Mouse (Mus musculus): ENCODE data around the gene Gm4881. TPM values are rescaled to one million over a fixed set of nuclear protein-coding genes. Genes with fewer than 3 reads are reported as not detected.

The Gm4881 gene
- total RNA-seq (2021), result not detected

DNA sequence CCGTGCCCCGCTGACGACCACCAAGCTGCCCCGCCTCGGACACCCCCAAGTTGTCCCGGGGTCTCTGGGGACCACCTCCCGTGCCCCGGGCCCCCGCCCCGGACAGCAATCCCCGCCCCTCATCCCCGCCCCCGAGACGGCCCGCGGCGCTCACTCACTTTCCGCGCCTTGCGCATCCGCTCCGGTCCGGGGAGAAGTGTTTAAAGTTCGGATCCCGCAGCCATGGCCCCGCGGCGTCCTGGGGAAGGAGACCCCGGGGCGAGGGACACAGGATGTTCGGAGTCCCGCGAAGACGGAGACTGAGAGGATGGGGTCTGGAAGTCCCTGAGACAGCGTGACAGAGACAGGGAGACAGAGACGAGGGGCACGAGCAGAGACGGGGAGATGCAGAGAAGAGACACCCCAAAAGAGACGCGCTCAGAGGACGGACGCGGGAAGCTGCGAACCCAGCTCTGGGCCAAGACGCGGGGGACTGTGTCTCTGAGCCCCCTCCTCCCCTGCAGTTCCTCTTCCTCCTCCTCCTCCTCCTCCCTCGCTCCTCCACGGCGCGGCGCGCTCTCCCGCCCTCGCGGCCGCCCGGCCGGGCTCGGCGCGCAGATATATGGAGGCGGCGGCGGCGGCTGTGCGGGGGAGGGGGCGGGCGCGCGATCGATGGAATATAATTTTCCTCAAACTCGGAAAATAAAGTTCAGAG lies at the start of gene Gm4881:
Gm4881 (minus strand) TSS at position 238 of the 694 bp plus-strand sequence.
- DNase-seq, result no peak
- intact Hi-C loops (cut with DNase I), result no loop called here

DNA sequence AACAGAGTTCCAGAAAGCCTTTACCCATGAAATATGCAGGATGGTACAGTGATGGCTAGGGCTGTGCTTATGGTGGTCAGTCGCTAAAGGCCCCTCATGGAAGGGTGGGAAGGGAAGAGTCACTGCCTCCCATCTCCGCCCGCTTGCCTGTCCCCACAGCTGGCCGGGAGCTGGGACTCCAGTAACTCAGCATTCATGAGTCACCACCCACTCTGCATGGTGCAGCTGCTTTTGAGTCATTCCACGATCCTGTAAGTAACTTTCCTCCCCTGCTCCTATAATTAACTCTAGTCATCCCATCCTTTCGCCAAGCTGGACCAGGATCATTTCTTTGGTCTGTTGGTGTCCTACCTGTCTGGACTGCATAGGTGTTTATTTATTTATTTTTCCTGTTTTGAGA lies 48.8 kb upstream of the Gm4881 start:
- intact Hi-C loops (cut with DNase I), result no loop called here

DNA sequence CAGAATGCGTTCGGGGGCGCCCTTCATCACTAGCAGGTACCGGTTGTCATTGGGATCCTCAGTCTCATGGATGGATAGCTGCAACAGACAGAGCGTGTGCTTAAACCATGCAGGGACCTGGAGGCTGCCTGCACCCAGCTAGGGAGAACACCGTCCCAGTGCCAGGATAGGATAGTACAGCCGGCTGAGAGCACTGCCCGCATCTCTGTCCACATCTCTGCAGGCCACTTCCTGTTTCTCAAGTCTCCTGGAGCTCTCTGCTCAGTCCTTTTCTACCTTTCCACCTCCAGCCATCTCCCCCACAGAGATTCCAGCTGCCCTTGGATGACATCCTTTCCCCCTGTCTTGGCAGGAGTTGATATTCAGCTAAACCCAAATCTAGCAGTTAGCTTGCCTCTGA lies 46.2 kb upstream of the Gm4881 start:
- DNase-seq, result no peak
- intact Hi-C loops (cut with DNase I), result no loop called here

More for the DNA sequence above, 48.8 kb upstream of the Gm4881 start:
- DNase-seq, result no peak

DNA sequence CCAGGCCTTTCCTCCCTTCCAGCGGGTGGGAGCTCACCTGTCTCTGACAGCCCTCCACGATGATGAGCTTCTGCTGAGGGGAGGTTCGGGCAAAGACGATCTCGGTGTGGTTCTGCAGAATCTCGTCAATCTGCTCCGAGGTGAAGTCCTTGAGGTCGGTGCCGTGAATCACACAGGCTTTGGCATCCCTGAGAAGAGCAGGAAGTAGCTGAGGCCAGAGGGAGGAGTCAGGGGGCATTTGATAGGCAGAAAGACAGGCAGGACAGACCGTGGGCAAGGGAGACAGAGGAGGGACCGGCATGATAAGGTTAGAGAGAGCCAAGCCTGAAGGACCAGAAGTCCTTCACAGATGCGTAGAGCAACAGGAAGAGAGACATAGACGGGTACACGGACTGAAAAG lies 43.6 kb upstream of the Gm4881 start:
- no peak for DNase-seq
- intact Hi-C loops (cut with DNase I), result no loop called here

DNA sequence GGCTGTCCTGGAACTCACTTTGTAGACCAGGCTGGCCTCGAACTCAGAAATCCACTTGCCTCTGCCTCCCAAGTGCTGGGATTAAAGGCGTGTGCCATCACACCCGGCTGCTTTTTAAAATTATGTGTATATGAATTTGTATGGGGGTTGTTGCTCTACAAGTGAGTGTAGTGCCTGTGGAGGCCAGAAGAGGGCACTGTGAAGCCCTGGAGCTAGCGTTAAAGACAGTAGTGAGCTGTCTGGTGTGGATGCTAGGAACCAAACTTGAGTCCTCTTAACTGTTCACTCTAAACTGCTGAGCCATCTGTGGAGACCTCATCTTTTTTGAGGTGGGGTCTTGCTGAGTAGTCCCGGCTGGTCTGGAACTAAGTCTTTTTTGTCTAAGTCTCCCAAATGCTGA lies 41.5 kb upstream of the Gm4881 start:
- DNase-seq, result no peak
- intact Hi-C loops (cut with DNase I), result no loop called here

DNA sequence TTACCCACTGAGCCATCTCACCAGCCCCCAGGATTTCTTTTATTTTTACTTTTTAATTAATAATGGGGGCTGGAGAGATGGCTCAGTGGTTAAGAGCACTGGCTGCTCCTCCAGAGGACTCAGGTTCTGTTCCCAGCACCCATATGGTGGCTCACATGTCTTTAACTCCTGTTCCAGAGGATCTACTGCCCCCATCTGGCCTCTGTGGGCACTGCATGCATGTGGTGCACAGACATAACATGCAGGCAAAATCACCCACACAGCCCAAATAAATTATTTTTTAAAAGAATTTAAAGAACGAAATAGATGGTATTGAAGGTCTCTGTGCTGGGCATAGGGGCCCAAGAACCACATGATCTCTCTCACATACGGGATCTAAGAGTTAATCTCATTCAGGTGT lies 40.0 kb upstream of the Gm4881 start:
- DNase-seq, result no peak
- intact Hi-C loops (cut with DNase I), result no loop called here

GRCm38 (mm10) chr7:24983396-24983795 lies 39.1 kb upstream of the Gm4881 start:
- intact Hi-C loops (cut with DNase I), result no loop called here
- DNase-seq, result no peak

- intact Hi-C loops (cut with DNase I), result no loop called here
- no peak for DNase-seq
Measured at GRCm38 (mm10) chr7:24980439-24980838, 36.1 kb upstream of the Gm4881 start.

DNA sequence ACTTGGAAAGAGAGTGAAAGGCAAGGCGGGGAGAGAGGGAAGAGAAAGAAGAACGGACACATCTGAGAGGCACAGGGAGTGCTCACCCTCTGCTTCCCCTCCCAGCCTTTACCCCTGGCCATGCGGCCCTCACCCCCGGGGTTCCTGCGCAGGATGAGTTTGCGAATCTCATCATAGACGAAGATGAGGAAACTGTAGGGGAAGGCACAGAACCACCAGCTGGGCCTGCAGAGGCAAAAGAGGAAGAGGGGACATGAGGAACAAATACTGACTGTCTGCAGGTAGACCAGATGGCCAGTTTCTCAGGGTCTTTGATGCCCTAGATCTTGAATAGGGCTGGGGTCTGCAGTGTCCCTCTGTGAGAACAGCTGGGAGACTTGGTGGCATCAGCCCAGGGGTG lies 34.5 kb upstream of the Gm4881 start:
- intact Hi-C loops (cut with DNase I), result no loop called here
- DNase-seq, result no peak

DNA sequence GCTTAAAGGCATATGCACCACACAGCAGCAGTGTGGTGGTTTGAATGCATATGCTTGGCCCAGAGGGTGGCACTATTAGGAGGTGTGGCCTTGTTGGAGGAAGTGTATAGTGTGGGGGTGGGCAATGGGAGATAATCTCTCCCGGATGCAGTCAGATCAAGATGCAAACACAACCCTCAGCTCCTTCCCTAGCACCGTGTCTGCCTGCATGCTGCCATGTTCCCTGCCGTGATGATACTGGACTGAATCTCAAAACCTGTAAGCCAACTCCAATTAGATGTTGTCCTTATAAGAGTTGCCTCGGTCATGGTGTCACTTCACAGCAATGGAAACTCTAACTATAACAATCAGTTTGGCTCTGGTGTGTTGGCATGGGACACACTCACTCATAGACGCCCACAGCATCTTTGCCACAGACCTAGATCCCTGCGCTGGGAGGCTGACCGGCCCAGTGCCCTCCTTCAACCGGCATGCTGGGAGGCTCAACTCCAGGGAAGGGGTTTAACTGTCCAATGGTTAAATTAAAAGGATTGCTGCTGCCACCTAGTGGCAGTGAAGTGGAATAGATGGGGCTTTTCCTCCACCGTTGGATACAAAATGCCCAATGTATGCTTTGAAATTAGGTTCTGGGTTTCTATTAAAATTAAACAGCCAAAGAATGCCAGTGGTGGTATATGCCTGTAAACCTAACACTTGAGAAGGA lies 30.8 kb upstream of the Gm4881 start:
- DNase-seq, result peak; percentile 17 to 49
- intact Hi-C loops (cut with DNase I), result loop anchor here (5.0 kb wide), 1 partner anchor 73 kb away; the partner anchor contains the start of gene Arhgef1

DNA sequence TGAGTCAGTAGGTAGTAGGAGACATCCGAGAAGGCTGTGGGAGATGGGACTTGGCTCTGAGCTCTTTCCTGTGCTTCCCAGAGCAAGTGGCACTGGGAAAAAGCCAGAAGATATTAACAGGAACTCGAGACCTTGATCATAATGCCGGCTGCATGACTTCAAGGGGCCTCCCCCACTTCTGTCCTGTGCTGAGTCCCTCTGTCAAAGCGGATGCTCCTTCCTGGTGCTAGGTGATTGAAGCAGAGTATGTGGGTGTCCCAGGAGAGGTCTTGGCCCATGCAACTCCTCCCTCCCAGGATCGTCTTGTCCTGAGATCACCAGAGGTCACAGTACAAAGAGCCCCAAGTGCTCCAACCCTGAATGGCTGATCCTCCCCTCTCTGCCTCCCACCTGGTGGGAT lies 29.6 kb upstream of the Gm4881 start:
- no peak for DNase-seq
- intact Hi-C loops (cut with DNase I), result loop anchor here (5.0 kb wide), 1 partner anchor 72 kb away; the partner anchor contains the start of gene Arhgef1

GRCm38 (mm10) chr7:24973208-24973607 lies 28.9 kb upstream of the Gm4881 start:
- no peak for DNase-seq
- intact Hi-C loops (cut with DNase I), result loop anchor here (5.0 kb wide), 1 partner anchor 71 kb away; the partner anchor contains the start of gene Arhgef1

DNA sequence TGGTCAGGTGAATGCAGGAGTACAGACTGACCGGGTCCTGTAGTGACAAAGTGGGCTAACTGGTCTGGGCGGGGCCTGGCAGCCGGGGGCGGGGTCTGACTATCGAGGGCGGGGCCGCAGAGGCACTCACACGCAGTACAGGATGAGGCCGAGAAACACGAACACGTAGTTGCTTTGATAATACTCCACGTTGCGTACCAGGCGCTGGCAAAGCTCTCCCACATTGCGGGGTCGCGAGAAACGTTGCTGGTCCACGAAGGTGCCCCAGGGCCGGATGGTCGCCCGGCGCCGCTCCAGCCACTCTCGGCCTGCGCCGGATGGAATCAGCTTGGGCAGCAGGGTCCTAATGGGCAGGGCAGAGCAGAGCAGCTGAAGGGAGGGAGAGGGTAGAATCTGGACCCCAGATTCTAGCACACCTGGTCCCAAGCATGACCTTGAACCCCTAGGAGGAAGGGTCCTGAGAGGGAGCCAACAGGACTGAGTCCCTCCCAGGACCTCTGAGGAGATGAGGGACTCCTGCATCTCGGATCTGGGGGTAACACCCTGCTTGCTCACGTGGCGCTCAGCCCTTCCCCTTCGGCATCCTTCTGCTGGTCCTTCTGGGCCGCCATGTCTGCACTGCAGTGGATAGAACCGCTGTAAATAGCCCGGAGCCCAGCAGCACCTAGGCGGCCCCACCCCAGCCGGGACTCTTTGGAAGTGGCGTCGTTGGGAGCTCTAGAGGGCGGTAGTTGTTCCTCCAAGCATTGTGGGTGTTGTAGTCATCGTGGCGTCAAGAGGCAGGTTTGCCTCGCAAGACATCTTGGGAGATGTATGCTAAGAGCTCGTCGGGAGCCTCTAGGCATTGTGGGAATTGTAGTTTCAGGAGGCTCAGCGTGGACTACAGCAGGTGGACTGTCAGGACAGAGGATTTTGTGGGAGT lies 27.9 kb upstream of the Gm4881 start, which contains the start of gene Rabac1:
Rabac1 (minus strand) TSS at position 783 of the 922 bp plus-strand sequence.
- intact Hi-C loops (cut with DNase I), result loop anchor here (5.0 kb wide), 1 partner anchor 70 kb away; the partner anchor contains the start of gene Arhgef1
- peak; percentile 93 to 95 for DNase-seq

DNA sequence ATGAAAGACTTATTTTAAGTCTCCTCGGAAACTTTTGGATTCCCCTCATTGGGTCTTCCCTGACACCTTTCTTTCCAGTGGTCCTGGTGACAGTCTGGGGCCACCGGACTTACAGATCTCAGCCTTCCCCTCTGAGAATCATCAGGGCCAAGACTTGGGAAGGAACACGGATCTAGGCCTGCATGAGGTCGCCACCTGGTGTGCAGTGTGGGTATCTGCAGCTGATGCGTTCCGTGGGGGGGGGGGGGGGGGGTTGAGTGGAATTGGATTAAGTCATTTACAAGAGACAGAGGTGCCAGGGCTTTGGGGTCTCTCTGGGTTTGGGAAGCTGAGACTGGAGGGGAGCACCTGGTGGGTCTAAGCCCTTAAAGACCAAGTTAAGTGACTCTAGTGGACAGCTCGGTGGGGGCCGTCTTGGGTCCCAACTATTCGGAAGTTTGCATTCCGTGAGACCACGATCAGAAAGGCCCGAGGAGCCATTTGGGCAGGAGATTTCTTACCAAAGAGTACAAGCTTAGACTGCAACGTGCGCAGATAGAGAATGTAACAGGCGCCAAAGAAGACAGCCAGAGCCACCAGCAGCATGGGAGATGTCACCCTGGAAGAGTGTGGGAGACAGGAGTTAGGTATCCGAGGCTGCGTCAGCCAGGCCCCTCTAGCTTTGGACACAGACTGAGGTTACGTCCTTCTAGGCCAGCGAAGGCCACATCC lies 27.1 kb upstream of the Gm4881 start:
- DNase-seq, result peak; percentile 29 to 58
- intact Hi-C loops (cut with DNase I), result loop anchor here (5.0 kb wide), 1 partner anchor 69 kb away; the partner anchor contains the start of gene Arhgef1

DNA sequence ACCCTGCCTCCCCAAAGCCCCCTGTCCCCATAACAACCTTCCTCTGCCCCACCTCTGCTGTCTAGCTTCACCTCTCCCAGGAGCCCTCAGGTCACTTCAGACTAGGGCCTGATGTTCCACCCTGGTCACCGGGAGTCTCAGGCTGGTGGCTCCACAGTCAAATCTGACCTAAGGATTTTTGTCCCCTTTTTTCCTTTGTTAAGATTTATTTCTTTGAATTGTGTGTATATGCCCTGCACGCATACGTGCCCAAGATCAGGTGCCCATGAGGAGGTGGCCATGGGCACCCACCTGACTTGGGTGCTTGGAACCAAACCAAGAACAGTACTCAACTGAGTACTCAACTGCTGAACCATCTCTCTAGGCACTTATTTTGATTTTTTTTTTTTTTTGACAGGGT lies 26.0 kb upstream of the Gm4881 start:
- no peak for DNase-seq
- intact Hi-C loops (cut with DNase I), result loop anchor here (5.0 kb wide), 1 partner anchor 68 kb away; the partner anchor contains the start of gene Arhgef1

GRCm38 (mm10) chr7:24969805-24970204 lies 25.5 kb upstream of the Gm4881 start:
- DNase-seq, result no peak
- intact Hi-C loops (cut with DNase I), result loop anchor here (5.0 kb wide), 2 partner anchors 68 to 153 kb away; partner anchors contain the start of gene Arhgef1

- no peak for DNase-seq
- intact Hi-C loops (cut with DNase I), result loop anchor here (5.0 kb wide), 1 partner anchor 151 kb away; no protein-coding TSS in a partner anchor
Measured at GRCm38 (mm10) chr7:24968463-24968862, 24.2 kb upstream of the Gm4881 start.

GRCm38 (mm10) chr7:24967966-24968365 lies 23.7 kb upstream of the Gm4881 start:
- intact Hi-C loops (cut with DNase I), result loop anchor here (5.0 kb wide), 1 partner anchor 151 kb away; no protein-coding TSS in a partner anchor
- DNase-seq, result no peak

DNA sequence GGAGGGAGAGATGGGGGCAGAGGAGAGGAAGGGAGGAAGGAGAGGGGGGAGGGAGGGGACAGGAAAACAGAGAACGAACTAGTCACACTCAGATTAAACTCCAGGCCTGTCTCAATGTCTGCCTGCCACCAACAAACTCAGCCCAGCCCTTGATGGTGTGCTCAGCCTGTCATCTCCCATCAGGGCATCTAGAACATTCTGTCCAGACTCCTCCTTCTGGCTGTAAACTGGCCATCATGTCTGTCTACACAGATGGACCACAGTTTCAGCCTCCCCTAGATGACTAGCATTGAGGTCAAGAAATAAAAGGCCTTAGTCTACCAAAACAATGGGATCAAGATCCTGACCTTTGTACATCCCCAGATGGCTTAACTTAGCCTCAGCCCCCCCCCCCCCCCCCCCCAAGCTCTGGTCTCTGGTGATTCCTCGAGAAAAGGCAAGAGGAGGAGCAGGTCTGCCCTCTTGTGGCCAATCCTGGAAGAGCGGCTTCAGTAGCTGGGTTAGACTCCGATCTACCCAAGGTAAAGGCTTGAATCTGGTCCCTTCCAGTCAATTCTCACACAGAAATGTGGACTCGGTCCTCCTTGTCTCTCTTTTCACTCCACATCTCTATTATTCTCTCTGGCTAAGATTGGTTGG lies 20.7 kb upstream of the Gm4881 start:
- intact Hi-C loops (cut with DNase I), result loop anchor here (2.0 to 5.0 kb wide), 2 partner anchors 74 to 148 kb away; no protein-coding TSS in a partner anchor
- peak; percentile 73 to 88 for DNase-seq
